Mouse (Mus musculus) liver, embryonic 16.5 days (tissue): ENCODE results near the gene Tph1. TPM values are rescaled to one million over a fixed set of nuclear protein-coding genes. Genes with fewer than 3 reads are reported as not detected.

Source experiments
- ATAC-seq: fragments of 200-750 bp; cut with Nextera tagmentation; 2 replicates; pipeline ENCODE4 v1.8.0; 2017; ENCODE audit warnings: low read depth, mild to moderate bottlenecking, moderate number of reproducible peaks, moderate library complexity
- H3K27ac ChIP-seq: fragments of 300-500 bp; sonication (generic); 2 replicates; pipeline ENCODE4 v1.5.1; 2014; ENCODE audit warnings: mild to moderate bottlenecking, low read length
- H3K27me3 ChIP-seq: fragments of 300-500 bp; sonication (generic); 2 replicates; pipeline ENCODE4 v1.6.1; 2014; ENCODE audit warnings: low read depth, low read length, mixed read lengths; ENCODE audit not compliant: control insufficient read depth, insufficient read depth
- H3K36me3 ChIP-seq: fragments of 300-500 bp; sonication (generic); 2 replicates; pipeline ENCODE4 v1.6.1; 2014; ENCODE audit warnings: mild to moderate bottlenecking; ENCODE audit not compliant: control insufficient read depth, insufficient read depth
- H3K4me1 ChIP-seq: fragments of 300-500 bp; sonication (generic); 2 replicates; pipeline ENCODE4 v1.6.1; 2014; ENCODE audit warnings: low read depth, low read length, mixed read lengths; ENCODE audit not compliant: control insufficient read depth
- H3K4me2 ChIP-seq: fragments of 300-500 bp; sonication (generic); 2 replicates; pipeline ENCODE4 v1.6.1; 2014; ENCODE audit warnings: low read depth, low read length, mixed read lengths
- H3K4me3 ChIP-seq: fragments of 300-500 bp; sonication (generic); 2 replicates; pipeline ENCODE4 v1.5.1; 2014; ENCODE audit warnings: low read depth, mild to moderate bottlenecking, low read length
- H3K9ac ChIP-seq: fragments of 300-500 bp; sonication (generic); 2 replicates; pipeline ENCODE4 v1.6.1; 2014; ENCODE audit warnings: low read depth, low read length
- H3K9me3 ChIP-seq: fragments of 300-500 bp; sonication (generic); replicated peaks from 2 replicates; pipeline ENCODE4 v1.6.1; 2016; ENCODE audit warnings: low read length; ENCODE audit not compliant: control insufficient read depth
- WGBS: fragments of 180-500 bp; shearing (Covaris S2); extraction: QIAGEN DNeasy Blood & Tissue Kit; methylation state at CpG from one replicate; pipeline ENCODE4 v1.1.7; 2014; ENCODE audit not compliant: insufficient replicate concordance; 5-methylcytosine and 5-hydroxymethylcytosine counted together
- polyA plus RNA-seq: library from polyadenylated mRNA; unstranded; fragments of >200 nt; fragmentation: Nextera tagmentation; extraction: Ambion mirVana; gene quantifications from 2 replicates; pipeline ENCODE4 v1.2.1, GENCODE M21; 2015

The Tph1 gene
- polyA plus RNA-seq, 1 experiment from 2014 or later: 0.06 TPM

- WGBS: 15% methylated on average over 31 of the region's 32 CpGs
- H3K27ac ChIP-seq: no peak overlapping the region
- no peaks in the 10 kb centered on the region for H3K9me3 ChIP-seq
- no peaks in the 10 kb centered on the region for H3K27me3 ChIP-seq
- H3K4me2 ChIP-seq: peak overlapping the region; percentile 82
- H3K4me1 ChIP-seq: peaks cover 11% of the 10 kb centered on the region
- no peak for ATAC-seq
- H3K36me3 ChIP-seq: no peaks in the 10 kb centered on the region
- peak overlapping the region; percentile 65 for H3K4me3 ChIP-seq
- H3K9ac ChIP-seq: peak overlapping the region; percentile 72
These were observed 33.2 kb downstream of the Tph1 start for GRCm38 (mm10) chr7:46638889-46639691.

- no peak overlapping the region for H3K27ac ChIP-seq
- no peaks in the 10 kb centered on the region for H3K27me3 ChIP-seq
- H3K4me3 ChIP-seq: no peak overlapping the region
- no peaks in the 10 kb centered on the region for H3K4me1 ChIP-seq
- H3K36me3 ChIP-seq: no peaks in the 10 kb centered on the region
- ATAC-seq: no peak
- no peaks in the 10 kb centered on the region for H3K9me3 ChIP-seq
- no peak overlapping the region for H3K9ac ChIP-seq
- 76% methylated on average over 8 of the region's 8 CpGs for WGBS
- no peak overlapping the region for H3K4me2 ChIP-seq
These were observed 43.9 kb downstream of the Tph1 start for GRCm38 (mm10) chr7:46628375-46628975.

- H3K27ac ChIP-seq: no peak overlapping the region
- H3K27me3 ChIP-seq: no peaks in the 10 kb centered on the region
- no peaks in the 10 kb centered on the region for H3K4me1 ChIP-seq
- no peak overlapping the region for H3K9ac ChIP-seq
- no peak overlapping the region for H3K4me2 ChIP-seq
- no peak overlapping the region for H3K4me3 ChIP-seq
- WGBS: 74% methylated on average over 2 of the region's 3 CpGs
- peaks cover 2% of the 10 kb centered on the region; the same call in 1 of the 2 replicates for H3K36me3 ChIP-seq
- ATAC-seq: no peak
- no peaks in the 10 kb centered on the region for H3K9me3 ChIP-seq
These were observed 48.4 kb downstream of the Tph1 start for GRCm38 (mm10) chr7:46623979-46624378.

GRCm38 (mm10) chr7:46618416-46619110, 53.8 kb downstream of the Tph1 start:
- Histone ChIP-seq H3K36me3 (peaks cover 2% of the 10 kb centered on the region; the same call in 1 of the 2 replicates), H3K4me1 (no peaks in the 10 kb centered on the region; the same call in 1 of the 2 replicates), H3K4me2 (no peak overlapping the region), H3K9me3 (no peaks in the 10 kb centered on the region), H3K4me3 (no peak overlapping the region), H3K9ac (no peak overlapping the region), H3K27me3 (no peaks in the 10 kb centered on the region), H3K27ac (no peak overlapping the region)
- ATAC-seq: no peak
- 77% methylated on average over 23 of the region's 23 CpGs for WGBS

GRCm38 (mm10) chr7:46616429-46617005, 55.8 kb downstream of the Tph1 start:
- Histone ChIP-seq H3K4me2 (no peak overlapping the region), H3K36me3 (peaks cover 2% of the 10 kb centered on the region; the same call in 1 of the 2 replicates), H3K9me3 (no peaks in the 10 kb centered on the region), H3K27ac (no peak overlapping the region), H3K27me3 (no peaks in the 10 kb centered on the region), H3K4me1 (no peaks in the 10 kb centered on the region; the same call in 1 of the 2 replicates), H3K9ac (no peak overlapping the region), H3K4me3 (no peak overlapping the region)
- no peak for ATAC-seq
- WGBS: 70% methylated on average over 7 of the region's 7 CpGs

GRCm38 (mm10) chr7:46615256-46615977, 56.9 kb downstream of the Tph1 start:
- Histone ChIP-seq H3K4me3 (no peak overlapping the region), H3K9me3 (no peaks in the 10 kb centered on the region), H3K27me3 (no peaks in the 10 kb centered on the region), H3K27ac (no peak overlapping the region), H3K4me2 (no peak overlapping the region), H3K36me3 (peaks cover under 1% of the 10 kb centered on the region; the same call in 1 of the 2 replicates), H3K9ac (no peak overlapping the region), H3K4me1 (no peaks in the 10 kb centered on the region; the same call in 1 of the 2 replicates)
- ATAC-seq: peak; percentile 41; the same call in 1 of the 2 replicates
- 46% methylated on average over 5 of the region's 5 CpGs for WGBS

- no peak overlapping the region for H3K27ac ChIP-seq
- H3K36me3 ChIP-seq: no peaks in the 10 kb centered on the region
- 80% methylated on average over 12 of the region's 12 CpGs for WGBS
- no peaks in the 10 kb centered on the region for H3K9me3 ChIP-seq
- H3K27me3 ChIP-seq: no peaks in the 10 kb centered on the region
- no peaks in the 10 kb centered on the region; the same call in 1 of the 2 replicates for H3K4me1 ChIP-seq
- no peak for ATAC-seq
- H3K9ac ChIP-seq: no peak overlapping the region
- H3K4me2 ChIP-seq: no peak overlapping the region
- no peak overlapping the region for H3K4me3 ChIP-seq
These were observed 58.1 kb downstream of the Tph1 start for GRCm38 (mm10) chr7:46614263-46614662.

GRCm38 (mm10) chr7:46613091-46613490, 59.2 kb downstream of the Tph1 start:
- no peak for ATAC-seq

More at GRCm38 (mm10) chr7:46613091-46613490, 59.2 kb downstream of the Tph1 start:
- Histone ChIP-seq H3K4me3 (no peak overlapping the region), H3K27me3 (no peaks in the 10 kb centered on the region), H3K36me3 (no peaks in the 10 kb centered on the region), H3K4me2 (no peak overlapping the region), H3K4me1 (no peaks in the 10 kb centered on the region; the same call in 1 of the 2 replicates), H3K27ac (no peak overlapping the region), H3K9ac (no peak overlapping the region), H3K9me3 (no peaks in the 10 kb centered on the region)
- 72% methylated on average over 10 of the region's 10 CpGs for WGBS
